Mouse (Mus musculus) liver (tissue): ENCODE results near the gene Col4a1.

Experiments
- DNase-seq: peaks from one replicate; pipeline ENCODE4 v3.0.0-alpha.2; 2020; ENCODE audit warnings: mixed read lengths

The Col4a1 gene

DNA sequence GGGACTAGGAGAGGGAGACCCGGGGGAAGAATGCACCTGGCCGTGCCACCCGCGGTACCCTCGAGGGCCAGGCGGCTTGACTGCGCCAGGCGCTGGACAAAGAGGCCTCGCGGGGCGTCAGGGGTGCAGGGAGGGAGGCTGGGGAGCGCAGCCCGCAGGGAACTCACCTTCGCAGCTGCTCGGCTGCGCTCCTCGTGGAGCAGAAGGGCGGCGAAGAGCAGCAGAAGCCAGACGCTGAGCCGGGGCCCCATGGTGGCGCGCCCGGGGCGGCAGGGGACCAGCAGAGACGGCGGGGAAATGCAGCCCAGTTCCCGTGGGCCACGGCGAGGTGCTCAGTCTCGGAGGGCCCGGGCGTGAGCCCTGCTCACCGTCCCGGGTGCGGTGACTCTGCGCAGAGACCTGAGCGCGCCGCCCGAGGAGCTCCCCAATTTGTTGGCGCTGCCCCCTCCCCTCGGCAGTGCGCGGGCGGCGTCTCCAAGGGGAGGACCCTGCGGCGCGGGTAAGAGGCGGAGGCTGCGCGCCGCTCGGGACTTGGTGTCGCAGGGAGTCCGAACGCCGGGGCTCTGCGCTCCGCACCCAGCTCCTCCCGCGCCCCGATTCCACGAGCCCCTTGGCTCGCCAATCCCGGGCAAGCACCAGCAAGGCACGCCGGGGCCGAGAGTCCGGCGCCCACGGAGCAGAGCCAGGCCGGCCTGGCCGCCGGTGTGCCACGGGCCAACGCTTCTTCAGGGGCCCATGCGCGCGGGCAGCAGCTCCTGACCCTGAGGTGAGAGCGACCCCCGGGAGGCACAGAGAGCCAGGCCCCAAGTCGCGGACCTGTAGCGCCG, at the start of gene Col4a1, which contains the start of gene Col4a2:
Col4a1 (minus strand) TSS at position 478 of the 827 bp plus-strand sequence.
Col4a2 (plus strand) TSS at position 457 of the 827 bp plus-strand sequence.
- DNase-seq = peak; percentile 50

GRCm38 (mm10) chr8:11361546-11362277, 49.1 kb upstream of the Col4a1 start:
- no peak for DNase-seq

DNA sequence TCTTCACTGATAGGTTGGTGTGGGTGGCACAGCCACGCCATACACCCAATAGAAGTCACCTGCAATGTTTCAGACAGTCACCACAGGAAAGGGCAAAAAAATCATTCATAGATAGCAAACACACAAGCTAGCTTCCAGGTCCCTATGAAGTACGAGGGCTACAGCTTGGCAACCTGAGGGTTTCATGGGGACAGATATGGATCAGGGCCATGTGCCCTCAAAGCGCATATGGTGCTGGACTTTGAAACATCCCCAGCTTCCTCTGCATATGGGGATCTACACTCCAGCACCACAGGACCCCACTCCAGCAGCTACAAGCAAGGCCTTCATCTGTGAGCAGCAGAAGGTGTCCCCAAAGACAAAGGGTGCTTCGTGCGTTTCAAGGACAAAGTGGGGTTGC, 47.2 kb upstream of the Col4a1 start:
- DNase-seq = no peak

DNA sequence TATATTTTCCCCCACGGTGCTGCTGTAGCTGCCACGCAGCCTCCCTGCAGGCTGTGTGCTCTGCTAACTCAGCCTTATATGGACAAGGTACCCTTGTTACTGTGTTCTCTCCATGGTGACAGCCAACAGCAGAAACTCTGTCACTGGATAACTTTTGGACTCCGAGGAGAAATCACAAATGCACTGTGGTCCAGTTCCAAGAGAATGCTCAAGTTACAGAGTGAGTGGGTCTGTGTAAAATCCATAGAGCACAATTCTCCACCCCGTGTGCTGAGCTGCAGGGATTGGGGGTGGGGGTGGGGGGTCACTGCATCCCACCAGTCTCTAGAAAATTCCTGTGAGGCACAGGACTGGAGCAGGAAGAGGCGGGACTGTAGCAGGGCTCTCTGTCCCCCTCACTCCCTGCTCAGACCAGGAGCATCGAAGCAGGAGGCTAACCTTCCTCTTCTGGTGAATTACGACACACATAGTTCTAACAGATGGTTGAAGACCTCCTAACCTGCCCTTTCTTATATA, 45.4 kb upstream of the Col4a1 start:
- no peak for DNase-seq

GRCm38 (mm10) chr8:11356776-11357175, 44.1 kb upstream of the Col4a1 start:
- no peak for DNase-seq

DNA sequence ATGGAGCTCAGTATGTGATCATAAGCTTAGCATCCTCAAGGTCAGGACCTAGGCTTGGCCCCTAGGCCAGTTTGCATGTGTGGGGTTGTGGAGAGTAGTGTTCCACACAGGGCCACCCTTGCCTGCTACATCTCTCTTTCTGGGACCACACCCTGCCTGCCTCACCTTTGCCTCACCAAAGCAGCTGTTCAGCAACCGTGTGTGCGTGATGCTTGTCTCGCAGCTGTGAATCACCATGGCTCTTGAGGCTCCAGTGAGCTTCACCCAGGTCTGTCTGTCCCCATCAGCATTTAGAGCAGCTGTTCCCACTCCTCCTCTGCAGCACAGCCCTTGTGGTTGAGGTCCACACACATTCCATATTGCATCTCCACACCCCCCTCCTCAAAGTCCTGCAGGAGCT, 43.3 kb upstream of the Col4a1 start:
- no peak for DNase-seq

GRCm38 (mm10) chr8:11354800-11355451, 42.3 kb upstream of the Col4a1 start:
- DNase-seq = no peak

DNA sequence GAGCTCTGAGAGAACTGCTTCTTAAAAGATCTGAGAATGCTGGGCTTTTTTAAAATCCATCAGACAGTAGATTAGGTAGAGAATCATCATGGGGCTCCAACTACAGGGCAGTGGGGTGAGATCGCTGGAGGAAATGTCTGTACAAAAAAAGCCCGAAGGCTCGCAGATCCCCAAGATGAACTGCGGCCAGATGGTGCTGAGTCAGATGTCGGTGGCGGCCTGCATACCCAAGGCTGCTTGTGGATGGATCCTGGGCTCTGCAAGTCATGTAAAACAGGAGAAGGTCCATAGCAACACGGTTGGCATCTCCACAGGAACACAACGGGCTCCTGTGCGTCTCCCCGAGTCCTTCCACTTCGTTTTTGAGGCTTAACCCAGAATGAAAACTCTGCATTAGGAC, 39.9 kb upstream of the Col4a1 start:
- no peak for DNase-seq

GRCm38 (mm10) chr8:11351355-11351754, 38.7 kb upstream of the Col4a1 start:
- DNase-seq = no peak

GRCm38 (mm10) chr8:11348622-11349021, 36.0 kb upstream of the Col4a1 start:
- no peak for DNase-seq

- no peak for DNase-seq
These were observed 35.1 kb upstream of the Col4a1 start for GRCm38 (mm10) chr8:11347699-11348098.

GRCm38 (mm10) chr8:11346225-11346624, 33.6 kb upstream of the Col4a1 start:
- DNase-seq = no peak

GRCm38 (mm10) chr8:11344459-11344858, 31.8 kb upstream of the Col4a1 start:
- DNase-seq = no peak

DNA sequence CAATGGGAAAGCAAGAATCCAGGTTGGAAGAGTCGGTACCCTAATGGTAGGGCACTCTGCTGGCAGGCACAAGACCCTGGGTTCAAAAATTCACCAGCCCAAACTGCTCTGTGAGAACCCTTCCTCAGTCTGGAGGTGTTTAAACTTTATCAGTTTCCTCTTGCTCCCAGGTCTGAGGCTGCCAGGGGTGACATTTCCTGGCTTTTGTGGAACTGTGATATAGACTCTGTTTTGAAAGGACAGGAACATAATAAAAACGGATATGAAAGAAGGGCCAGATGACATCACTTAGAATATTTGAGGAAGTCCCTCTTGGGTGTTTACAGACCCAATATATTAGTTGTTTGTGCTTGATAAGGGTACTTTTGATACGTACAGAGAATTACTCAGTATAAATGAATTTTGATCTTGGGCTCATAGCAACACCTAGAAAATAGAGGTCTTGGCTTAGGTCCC, 28.5 kb upstream of the Col4a1 start:
- no peak for DNase-seq

- no peak for DNase-seq
These were observed 27.9 kb upstream of the Col4a1 start for GRCm38 (mm10) chr8:11340310-11341110.

DNA sequence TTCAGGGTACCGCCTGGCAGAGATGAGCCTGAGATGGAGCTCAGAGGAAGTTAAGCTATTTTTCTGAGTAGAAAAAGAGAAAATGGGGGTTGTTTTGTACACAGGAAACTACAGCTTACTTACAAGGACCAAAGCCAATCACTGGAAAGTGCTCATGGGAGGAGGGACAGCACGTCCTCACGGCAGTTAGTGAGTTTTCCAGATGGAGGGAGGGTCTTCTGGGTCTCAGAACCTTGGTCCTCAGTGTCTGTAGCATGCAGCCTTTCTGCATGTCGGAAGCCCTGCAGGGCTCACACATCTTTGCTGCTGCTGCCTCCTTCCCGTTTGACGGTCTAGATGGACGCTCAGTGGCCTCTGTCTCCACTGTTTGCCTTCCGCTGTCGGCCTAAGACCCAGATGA, 25.9 kb upstream of the Col4a1 start:
- DNase-seq = no peak

DNA sequence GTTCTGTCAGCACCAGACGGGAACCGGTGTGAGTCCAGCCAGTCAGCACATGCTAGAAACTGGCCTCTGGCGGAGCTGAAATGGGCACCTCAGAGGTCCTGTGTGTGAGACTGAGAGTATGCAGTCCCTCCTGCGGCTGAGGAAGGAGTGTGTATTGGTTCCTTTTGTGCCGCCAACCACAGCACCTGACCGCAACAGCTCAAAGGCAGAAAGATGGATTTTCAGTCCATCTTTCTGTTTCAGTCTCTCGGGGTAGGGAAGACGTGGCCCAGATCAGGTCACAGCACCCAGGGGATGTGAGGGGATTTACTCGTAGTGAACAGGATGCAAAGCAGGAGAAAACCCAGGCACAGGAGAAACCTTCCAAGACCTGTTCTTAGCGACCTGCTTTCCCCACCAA, 25.0 kb upstream of the Col4a1 start:
- DNase-seq = no peak

GRCm38 (mm10) chr8:11336346-11336745, 23.7 kb upstream of the Col4a1 start:
- DNase-seq = no peak

GRCm38 (mm10) chr8:11335238-11335637, 22.6 kb upstream of the Col4a1 start:
- DNase-seq = no peak

- DNase-seq = no peak
These were observed 21.9 kb upstream of the Col4a1 start for GRCm38 (mm10) chr8:11334493-11334892.

DNA sequence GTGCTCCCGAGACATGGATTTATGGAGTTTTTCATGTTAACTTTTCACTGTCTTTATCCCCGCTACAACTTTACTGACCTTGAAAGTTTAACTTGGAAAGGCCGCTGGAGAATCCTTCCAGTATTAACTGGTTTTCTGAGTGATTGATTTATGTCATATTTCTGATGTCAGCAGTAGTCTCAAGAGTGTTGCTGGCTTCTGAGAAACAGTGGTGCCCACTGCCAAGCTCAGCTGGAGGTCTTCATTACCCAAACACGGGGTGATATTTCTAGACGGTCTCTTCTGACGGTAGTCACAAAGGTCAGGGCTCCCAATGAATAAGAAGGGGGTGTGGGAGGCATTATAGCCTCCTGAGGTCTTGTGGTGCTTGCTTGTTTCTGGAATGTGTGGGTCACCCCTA, 21.1 kb upstream of the Col4a1 start:
- DNase-seq = no peak

GRCm38 (mm10) chr8:11331561-11331960, 18.9 kb upstream of the Col4a1 start:
- no peak for DNase-seq
